Mouse (Mus musculus): Measurements from ENCODE around the gene Cdc73. TPM values are rescaled to one million over a fixed set of nuclear protein-coding genes. Genes with fewer than 3 reads are reported as not detected.
"Not testable (repeated sequence)": the region's sequence is repeated elsewhere in the genome, so short reads cannot be mapped to it uniquely, and the experiment has no call there.

The Cdc73 gene
- total and polyA plus RNA-seq, 2 experiments, result 1.1 to 6.7 TPM

DNA sequence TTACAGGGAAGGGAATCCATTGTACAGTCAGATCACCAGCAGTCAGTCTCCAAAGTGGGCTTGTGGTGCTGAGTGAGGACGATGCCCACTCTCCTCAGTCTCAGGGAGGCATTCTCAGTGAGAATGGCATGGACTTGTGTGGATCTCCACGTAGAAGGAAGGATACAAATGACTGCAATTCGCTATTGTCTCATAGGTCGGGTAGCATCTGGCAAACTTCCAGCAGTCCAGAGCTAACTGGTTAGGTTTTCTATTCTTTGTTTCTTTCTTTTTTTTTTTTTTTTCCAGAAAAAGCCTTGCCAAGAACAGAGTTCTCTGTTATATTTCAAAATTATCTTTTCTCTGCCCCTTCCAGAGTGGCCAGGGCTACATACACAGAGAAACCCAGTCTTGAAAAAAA lies 4.3 kb upstream of the Cdc73 start:
- H3K4me3 ChIP-seq (ENCODE audit: insufficient read depth, low read depth, low read length), result no peak overlapping the region
- H3K36me3 ChIP-seq (ENCODE audit: control insufficient read depth, insufficient read depth, low read length), result no peaks in the 10 kb centered on the region
- no peak for DNase-seq (ENCODE audit: extremely low read depth, low read depth, low spot score)
- H3K79me2 ChIP-seq (ENCODE audit: control insufficient read depth, insufficient read depth, low read length), result no peaks in the 10 kb centered on the region
- no peak for TF ChIP-seq POLR2A (IDR thresholded peaks at IDR 0.05; ENCODE audit: extremely low read depth, insufficient read depth, low read length)
- no peak for TF ChIP-seq CTCF (IDR thresholded peaks at IDR 0.05; ENCODE audit: low read depth, low read length)
- WGBS, result 59% methylated on average over 4 of the region's 4 CpGs
- no peak overlapping the region for H3K27ac ChIP-seq (replicated peaks; ENCODE audit: insufficient read depth, low read depth, low read length)
- H3K27me3 ChIP-seq (ENCODE audit: control insufficient read depth, insufficient read depth, low read length), result no peaks in the 10 kb centered on the region
- H3K9ac ChIP-seq (ENCODE audit: low read depth, low read length), result no peak overlapping the region
- H3K4me1 ChIP-seq (ENCODE audit: control insufficient read depth, insufficient read depth, low read length), result peaks cover 2% of the 10 kb centered on the region; the same call in 1 of the 2 replicates

DNA sequence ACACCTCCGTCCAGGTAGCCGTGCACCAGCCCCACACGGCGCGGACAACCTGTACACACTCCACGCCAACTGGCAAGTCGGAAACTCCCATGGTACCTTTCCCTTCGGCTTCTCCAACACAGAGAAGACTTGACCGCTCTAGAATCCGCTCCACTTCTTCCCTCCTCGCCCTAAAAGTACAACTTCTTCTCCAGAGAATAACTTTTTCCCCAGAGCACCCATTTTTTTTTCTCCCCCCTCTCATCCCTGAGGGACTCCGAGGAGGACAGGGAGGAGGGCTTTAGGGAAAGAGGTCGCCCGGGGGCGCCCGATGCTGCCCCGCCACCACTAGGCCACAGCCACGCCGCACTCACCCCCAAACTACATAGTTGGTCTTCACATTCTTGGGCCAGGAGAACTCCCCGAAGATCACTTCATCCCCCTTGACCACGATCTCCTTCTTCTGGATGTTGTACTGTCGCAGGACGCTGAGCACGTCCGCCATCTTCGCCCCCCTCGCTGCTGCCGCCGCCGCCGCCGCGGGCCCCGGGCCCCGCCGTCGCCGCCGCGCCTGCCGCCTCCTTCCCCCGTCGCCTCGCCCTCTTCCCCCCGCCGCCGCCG lies 452 bp downstream of the Cdc73 start:
- Histone ChIP-seq H3K4me1 (ENCODE audit: control insufficient read depth, insufficient read depth, low read length) (peaks cover 5% of the 10 kb centered on the region; the same call in 1 of the 2 replicates), H3K9ac (ENCODE audit: low read depth, low read length) (peak overlapping the region; percentile 72), H3K36me3 (ENCODE audit: control insufficient read depth, insufficient read depth, low read length) (peaks cover 5% of the 10 kb centered on the region), H3K27me3 (ENCODE audit: control insufficient read depth, insufficient read depth, low read length) (no peaks in the 10 kb centered on the region), H3K79me2 (ENCODE audit: control insufficient read depth, insufficient read depth, low read length) (peaks cover 3% of the 10 kb centered on the region; the same call in 1 of the 2 replicates), H3K4me3 (ENCODE audit: insufficient read depth, low read depth, low read length) (peak overlapping the region; percentile 77), H3K27ac (replicated peaks; ENCODE audit: insufficient read depth, low read depth, low read length) (peak overlapping the region; percentile 56)
- under 1% methylated on average over 44 of the region's 48 CpGs for WGBS
- DNase-seq (ENCODE audit: extremely low read depth, low read depth, low spot score), result peak; percentile 64
- TF ChIP-seq POLR2A (IDR thresholded peaks at IDR 0.05; ENCODE audit: extremely low read depth, insufficient read depth, low read length) (no peak), CTCF (IDR thresholded peaks at IDR 0.05; ENCODE audit: low read depth, low read length) (no peak)

DNA sequence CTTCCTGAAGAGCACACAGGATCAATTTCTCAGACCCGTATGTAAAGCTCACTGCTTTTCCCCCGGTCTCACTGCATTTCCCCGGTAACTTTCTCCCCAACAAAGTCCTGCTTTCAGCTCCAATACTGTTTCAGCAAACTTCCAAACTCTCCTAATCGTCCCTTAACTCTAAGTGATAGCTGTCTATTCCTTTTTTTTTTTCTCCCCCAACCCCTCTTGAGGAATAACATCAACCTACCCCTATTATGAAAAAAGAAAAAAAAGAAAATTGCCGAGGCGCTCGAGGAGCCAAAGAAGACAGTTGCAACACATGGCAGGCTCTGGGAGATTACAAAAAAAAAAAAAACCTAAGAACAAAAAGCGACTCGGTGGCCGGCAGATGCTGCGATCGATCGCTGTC lies 957 bp downstream of the Cdc73 start:
- no peak for DNase-seq (ENCODE audit: extremely low read depth, low read depth, low spot score)
- peaks cover 5% of the 10 kb centered on the region; the same call in 1 of the 2 replicates for H3K4me1 ChIP-seq (ENCODE audit: control insufficient read depth, insufficient read depth, low read length)
- TF ChIP-seq CTCF (IDR thresholded peaks at IDR 0.05; ENCODE audit: low read depth, low read length) (no peak), POLR2A (IDR thresholded peaks at IDR 0.05; ENCODE audit: extremely low read depth, insufficient read depth, low read length) (no peak)
- H3K4me3 ChIP-seq (ENCODE audit: insufficient read depth, low read depth, low read length), result peak overlapping the region; percentile 77
- WGBS, result under 1% methylated on average over 13 of the region's 13 CpGs
- H3K27ac ChIP-seq (replicated peaks; ENCODE audit: insufficient read depth, low read depth, low read length), result no peak overlapping the region; the same call in 1 of the 2 replicates
- peak overlapping the region; percentile 72 for H3K9ac ChIP-seq (ENCODE audit: low read depth, low read length)
- H3K79me2 ChIP-seq (ENCODE audit: control insufficient read depth, insufficient read depth, low read length), result peaks cover 3% of the 10 kb centered on the region; the same call in 1 of the 2 replicates
- peaks cover 7% of the 10 kb centered on the region for H3K36me3 ChIP-seq (ENCODE audit: control insufficient read depth, insufficient read depth, low read length)
- H3K27me3 ChIP-seq (ENCODE audit: control insufficient read depth, insufficient read depth, low read length), result no peaks in the 10 kb centered on the region

DNA sequence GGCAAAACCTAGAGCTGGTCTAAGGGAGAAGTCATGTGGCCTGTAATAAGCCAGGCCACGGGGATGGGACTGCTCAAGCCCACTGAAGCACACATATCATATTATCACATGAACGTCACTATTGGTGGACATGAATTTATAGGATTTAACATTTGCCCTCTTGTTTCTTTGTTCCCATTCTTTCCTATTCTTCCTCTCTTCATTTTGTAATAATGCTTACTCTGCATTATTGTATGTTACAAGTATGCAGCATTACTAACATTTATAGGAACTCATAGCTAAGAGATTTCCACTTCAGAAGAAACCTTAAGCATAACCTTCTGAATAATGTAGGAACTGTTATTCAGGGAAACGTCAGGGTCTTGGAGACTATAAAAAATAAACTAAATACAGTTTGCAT lies 17.8 kb downstream of the Cdc73 start:
- DNase-seq (ENCODE audit: extremely low read depth, low read depth, low spot score), result no peak
- H3K9ac ChIP-seq (ENCODE audit: low read depth, low read length), result no peak overlapping the region
- no peaks in the 10 kb centered on the region for H3K27me3 ChIP-seq (ENCODE audit: control insufficient read depth, insufficient read depth, low read length)
- H3K79me2 ChIP-seq (ENCODE audit: control insufficient read depth, insufficient read depth, low read length), result no peaks in the 10 kb centered on the region
- H3K4me1 ChIP-seq (ENCODE audit: control insufficient read depth, insufficient read depth, low read length), result peaks cover 2% of the 10 kb centered on the region; the same call in 1 of the 2 replicates
- 86% methylated on average over 3 of the region's 3 CpGs for WGBS
- no peak for TF ChIP-seq POLR2A (IDR thresholded peaks at IDR 0.05; ENCODE audit: extremely low read depth, insufficient read depth, low read length)
- no peak for TF ChIP-seq CTCF (IDR thresholded peaks at IDR 0.05; ENCODE audit: low read depth, low read length)
- H3K27ac ChIP-seq (replicated peaks; ENCODE audit: insufficient read depth, low read depth, low read length), result no peak overlapping the region
- peaks cover 32% of the 10 kb centered on the region for H3K36me3 ChIP-seq (ENCODE audit: control insufficient read depth, insufficient read depth, low read length)
- no peak overlapping the region for H3K4me3 ChIP-seq (ENCODE audit: insufficient read depth, low read depth, low read length)

DNA sequence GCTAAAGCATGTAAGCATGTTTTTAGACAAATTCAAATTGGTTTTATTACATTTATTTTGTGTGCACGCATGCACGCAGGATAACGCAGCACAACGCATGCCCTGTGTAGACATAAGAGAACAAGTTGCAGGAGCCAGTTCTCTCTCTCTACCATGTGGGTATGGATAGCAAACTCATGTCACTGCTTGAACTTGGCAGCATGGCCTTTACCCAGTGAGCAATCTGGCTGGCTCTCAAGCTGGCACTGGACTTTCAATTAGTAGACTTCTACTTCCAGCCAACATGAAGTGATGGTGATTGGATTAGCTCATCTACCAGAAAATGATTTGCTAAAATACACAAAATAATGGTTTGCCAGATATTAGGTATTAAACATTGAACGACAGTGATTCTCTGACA lies 21.6 kb downstream of the Cdc73 start:
- peak; percentile 91 for DNase-seq (ENCODE audit: extremely low read depth, low read depth, low spot score)
- Histone ChIP-seq H3K9ac (ENCODE audit: low read depth, low read length) (no peak overlapping the region), H3K79me2 (ENCODE audit: control insufficient read depth, insufficient read depth, low read length) (peaks cover 2% of the 10 kb centered on the region; the same call in 1 of the 2 replicates), H3K36me3 (ENCODE audit: control insufficient read depth, insufficient read depth, low read length) (peaks cover 32% of the 10 kb centered on the region), H3K27me3 (ENCODE audit: control insufficient read depth, insufficient read depth, low read length) (no peaks in the 10 kb centered on the region), H3K27ac (replicated peaks; ENCODE audit: insufficient read depth, low read depth, low read length) (no peak overlapping the region), H3K4me3 (ENCODE audit: insufficient read depth, low read depth, low read length) (no peak overlapping the region), H3K4me1 (ENCODE audit: control insufficient read depth, insufficient read depth, low read length) (peaks cover 2% of the 10 kb centered on the region; the same call in 1 of the 2 replicates)
- TF ChIP-seq POLR2A (IDR thresholded peaks at IDR 0.05; ENCODE audit: extremely low read depth, insufficient read depth, low read length) (no peak), CTCF (IDR thresholded peaks at IDR 0.05; ENCODE audit: low read depth, low read length) (no peak)
- 42% methylated on average over 5 of the region's 5 CpGs for WGBS

DNA sequence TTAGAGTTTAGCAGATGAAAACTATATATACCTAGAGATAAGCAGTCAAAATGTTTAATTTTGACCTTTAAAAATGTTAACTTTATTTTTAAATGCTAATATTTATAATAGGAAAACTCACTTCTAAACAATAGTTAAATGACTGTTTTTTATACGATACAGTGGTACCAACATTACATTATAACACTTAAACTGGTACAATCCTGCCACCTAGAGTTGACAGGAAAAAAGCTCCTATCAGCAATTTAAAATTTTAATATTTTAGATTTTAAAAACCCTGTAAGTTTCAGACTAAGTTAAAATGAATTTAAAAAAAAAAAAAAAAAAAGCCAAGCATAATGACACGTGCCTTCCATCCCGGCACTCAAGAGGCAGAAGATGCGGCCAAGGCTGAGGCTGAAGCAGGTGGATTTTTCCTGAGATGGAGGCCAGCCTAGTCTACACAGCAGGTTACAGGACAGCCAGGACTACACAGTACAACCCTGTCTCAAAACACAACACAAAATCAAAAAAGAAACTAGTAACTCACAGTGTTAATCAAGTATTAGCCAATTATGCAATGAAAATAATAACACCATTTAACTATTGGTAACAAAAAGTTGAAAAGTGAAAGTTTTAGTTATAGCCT lies 26.8 kb downstream of the Cdc73 start:
- no peak overlapping the region for H3K4me3 ChIP-seq (ENCODE audit: insufficient read depth, low read depth, low read length)

DNA sequence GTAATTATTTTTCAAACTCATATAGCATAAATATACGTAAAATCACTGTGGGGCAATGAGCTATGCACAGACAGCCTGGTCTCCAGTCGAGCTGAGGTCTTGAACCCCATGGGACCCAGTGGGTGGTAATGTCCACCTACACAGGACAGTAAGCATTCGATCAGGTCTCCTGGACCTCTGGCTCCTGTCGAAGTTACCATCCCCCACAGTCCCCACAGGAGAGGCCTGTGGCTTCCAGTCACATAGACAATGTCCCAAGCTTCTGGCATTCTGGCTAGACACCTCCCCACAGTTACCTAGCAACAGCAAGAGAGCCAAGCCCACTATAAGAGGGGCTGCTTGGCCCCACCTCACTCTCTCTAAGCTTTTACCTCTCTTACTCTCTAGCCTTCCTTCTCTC lies 37.9 kb downstream of the Cdc73 start:
- not testable (repeated sequence) for H3K27me3 ChIP-seq (ENCODE audit: control insufficient read depth, insufficient read depth, low read length); H3K79me2 ChIP-seq (ENCODE audit: control insufficient read depth, insufficient read depth, low read length); H3K36me3 ChIP-seq (ENCODE audit: control insufficient read depth, insufficient read depth, low read length); DNase-seq (ENCODE audit: extremely low read depth, low read depth, low spot score); H3K9ac ChIP-seq (ENCODE audit: low read depth, low read length); H3K4me1 ChIP-seq (ENCODE audit: control insufficient read depth, insufficient read depth, low read length); H3K4me3 ChIP-seq (ENCODE audit: insufficient read depth, low read depth, low read length); H3K27ac ChIP-seq (replicated peaks; ENCODE audit: insufficient read depth, low read depth, low read length)
- 89% methylated on average over 4 of the region's 4 CpGs for WGBS

More for the DNA sequence above, 26.8 kb downstream of the Cdc73 start:
- H3K4me1 ChIP-seq (ENCODE audit: control insufficient read depth, insufficient read depth, low read length), result no peaks in the 10 kb centered on the region
- H3K27me3 ChIP-seq (ENCODE audit: control insufficient read depth, insufficient read depth, low read length), result no peaks in the 10 kb centered on the region
- H3K27ac ChIP-seq (replicated peaks; ENCODE audit: insufficient read depth, low read depth, low read length), result no peak overlapping the region
- 85% methylated on average over 4 of the region's 4 CpGs for WGBS
- DNase-seq (ENCODE audit: extremely low read depth, low read depth, low spot score), result no peak
- peaks cover 2% of the 10 kb centered on the region; the same call in 1 of the 2 replicates for H3K79me2 ChIP-seq (ENCODE audit: control insufficient read depth, insufficient read depth, low read length)
- TF ChIP-seq POLR2A (IDR thresholded peaks at IDR 0.05; ENCODE audit: extremely low read depth, insufficient read depth, low read length), result no peak
- no peak for TF ChIP-seq CTCF (IDR thresholded peaks at IDR 0.05; ENCODE audit: low read depth, low read length)
- H3K9ac ChIP-seq (ENCODE audit: low read depth, low read length), result no peak overlapping the region
- peaks cover 34% of the 10 kb centered on the region for H3K36me3 ChIP-seq (ENCODE audit: control insufficient read depth, insufficient read depth, low read length)
